In genomic region chr3:32616331-32617052, GRCm38 (mm10) we compare ENCODE assay signal across 8 mouse cellular contexts. TPM values are rescaled to one million over a fixed set of nuclear protein-coding genes. Genes with fewer than 3 reads are reported as not detected.
DNase-seq lines count a peak whose midpoint lies in the region; ATAC-seq and TF ChIP-seq lines count a peak whose summit lies in the region.

Gene Gnb4, minus strand, starts transcription at chr3:32616585.

- DNase-seq in 3134 (ENCODE audit: extremely low read depth, insufficient read length, low spot score) = peak; percentile 57
- DNase-seq in R1 (ENCODE audit: low read depth, low spot score) = peak; percentile 78
- DNase-seq in kidney, postnatal 10 days = peak; percentile 74
- peak; percentile 56 for DNase-seq in liver, postnatal 0 days
- DNase-seq in thymus, postnatal 10 days (ENCODE audit: low spot score in 2 of 2) = peak; percentile 51 to 53

- TF ChIP-seq POLR2A in embryonic fibroblast, embryonic 13.5 days (IDR thresholded peaks at IDR 0.05; ENCODE audit: low read depth, low read length) = peak; percentile 50; the same call in 1 of the 2 replicates

- WGBS in heart, embryonic 15.5 days = 1% methylated on average over 76 of the region's 83 CpGs
- 2% methylated on average over 41 of the region's 83 CpGs for WGBS in liver, postnatal 0 days (ENCODE audit: insufficient replicate concordance)
- 1% methylated on average over 72 of the region's 83 CpGs for WGBS in neural tube, embryonic 13.5 days

- no peak for TF ChIP-seq EP300 in liver, postnatal 0 days (IDR thresholded peaks at IDR 0.05; ENCODE audit: low read depth)

- no peaks in the 10 kb centered on the region for H3K9me3 ChIP-seq in heart, embryonic 15.5 days (replicated peaks)
- no peaks in the 10 kb centered on the region for H3K9me3 ChIP-seq in liver, postnatal 0 days (ENCODE audit: low read length)
- H3K9me3 ChIP-seq in neural tube, embryonic 13.5 days = no peaks in the 10 kb centered on the region

- peaks cover 6% of the 10 kb centered on the region; the same call in 1 of the 2 replicates for H3K4me1 ChIP-seq in embryonic fibroblast, embryonic 13.5 days (ENCODE audit: control insufficient read depth, insufficient read depth, low read length)
- H3K4me1 ChIP-seq in heart, embryonic 15.5 days (replicated peaks) = peaks cover 14% of the 10 kb centered on the region; the same call in 1 of the 2 replicates
- H3K4me1 ChIP-seq in liver, postnatal 0 days (ENCODE audit: insufficient read depth) = no peaks in the 10 kb centered on the region
- H3K4me1 ChIP-seq in neural tube, embryonic 13.5 days (replicated peaks) = peaks cover 20% of the 10 kb centered on the region

- peaks cover 3% of the 10 kb centered on the region; the same call in 1 of the 2 replicates for H3K36me3 ChIP-seq in heart, embryonic 15.5 days
- H3K36me3 ChIP-seq in liver, postnatal 0 days (replicated peaks; ENCODE audit: insufficient read depth, low read length) = no peaks in the 10 kb centered on the region
- H3K36me3 ChIP-seq in neural tube, embryonic 13.5 days = no peaks in the 10 kb centered on the region

- peak within 1 kb of the TSS; percentile 77; the same call in 1 of the 2 replicates for H3K27ac ChIP-seq in embryonic fibroblast, embryonic 13.5 days (ENCODE audit: insufficient read depth, low read length)
- H3K27ac ChIP-seq in heart, embryonic 15.5 days = peak within 1 kb of the TSS; percentile 82
- 0 out of 2 replicates have a peak within 1 kb of the TSS, but pooled peaks have one; percentile 34 for H3K27ac ChIP-seq in liver, postnatal 0 days (ENCODE audit: low read depth)
- H3K27ac ChIP-seq in neural tube, embryonic 13.5 days (replicated peaks) = peak within 1 kb of the TSS; percentile 79

- peak; percentile 90 for ATAC-seq in heart, embryonic 15.5 days (replicated peaks; ENCODE audit: insufficient number of reproducible peaks, insufficient read depth, low FRiP score, low read depth)
- peak; percentile 81 for ATAC-seq in liver, postnatal 0 days
- peak; percentile 94 for ATAC-seq in neural tube, embryonic 13.5 days (ENCODE audit: low read depth)

- peak within 1 kb of the TSS; percentile 69 for H3K4me3 ChIP-seq in embryonic fibroblast, embryonic 13.5 days (ENCODE audit: insufficient read depth, low read length)
- H3K4me3 ChIP-seq in heart, embryonic 15.5 days = peak within 1 kb of the TSS; percentile 81
- H3K4me3 ChIP-seq in liver, postnatal 0 days (ENCODE audit: low read depth, low read length) = peak within 1 kb of the TSS; percentile 60
- H3K4me3 ChIP-seq in neural tube, embryonic 13.5 days = peak within 1 kb of the TSS; percentile 62

- H3K9ac ChIP-seq in heart, embryonic 15.5 days = peak within 1 kb of the TSS; percentile 84
- peak within 1 kb of the TSS; percentile 57 for H3K9ac ChIP-seq in liver, postnatal 0 days (replicated peaks)
- peak within 1 kb of the TSS; percentile 78 for H3K9ac ChIP-seq in neural tube, embryonic 13.5 days

- H3K27me3 ChIP-seq in heart, embryonic 15.5 days = no peaks in the 10 kb centered on the region
- 0 out of 2 replicates have a peak, but pooled peaks cover 4% of the 10 kb centered on the region for H3K27me3 ChIP-seq in liver, postnatal 0 days (ENCODE audit: insufficient read depth, low read length)
- H3K27me3 ChIP-seq in neural tube, embryonic 13.5 days = no peaks in the 10 kb centered on the region

- TF ChIP-seq CTCF in embryonic fibroblast, embryonic 13.5 days (IDR thresholded peaks at IDR 0.05; ENCODE audit: borderline replicate concordance, insufficient read depth, low read length) = no peak
- no peak for TF ChIP-seq CTCF in liver, postnatal 0 days (IDR thresholded peaks at IDR 0.05; ENCODE audit: low read depth)

- H3K4me2 ChIP-seq in heart, embryonic 15.5 days = peak within 1 kb of the TSS; percentile 78
- peak within 1 kb of the TSS; percentile 93 for H3K4me2 ChIP-seq in liver, postnatal 0 days (ENCODE audit: low read depth, low read length)
- H3K4me2 ChIP-seq in neural tube, embryonic 13.5 days = peak within 1 kb of the TSS; percentile 55

RNA-seq across cellular contexts. Expression of gene Gnb4, which starts in this region (rescaled TPM):
- polyA plus RNA-seq in embryonic fibroblast, embryonic 13.5 days (2011; ENCODE audit: insufficient read length, low read depth, missing spikeins) = 31.7 and 44.8 TPM in 2 replicates
- 56.5 and 62.2 TPM in 2 replicates for polyA plus RNA-seq in heart, embryonic 15.5 days (2015; fragmentation: Nextera tagmentation; extraction: Ambion mirVana)
- 6.6 and 6.7 TPM in 2 replicates for polyA plus RNA-seq in liver, postnatal 0 days (2015; fragmentation: Nextera tagmentation; extraction: Ambion mirVana)
- 88.0 and 90.2 TPM in 2 replicates for polyA plus RNA-seq in neural tube, embryonic 13.5 days (2015; fragmentation: Nextera tagmentation; extraction: Ambion mirVana)

Comparison
In these comparisons a context has a peak if more than half of its experiments do, and no peak if none do; other contexts are left out.
1. Peak in every context shown above with its lines: DNase-seq, ATAC-seq, H3K4me3 ChIP-seq and H3K27ac ChIP-seq.